Mouse (Mus musculus): Measurements from ENCODE around the gene Capn6.

Capn6 gene

GRCm38 (mm10) chrX:143827212-143827611 lies at the start of gene Capn6:
Capn6 (minus strand) TSS chrX:143827414.
- DNase-seq: no peak

DNA sequence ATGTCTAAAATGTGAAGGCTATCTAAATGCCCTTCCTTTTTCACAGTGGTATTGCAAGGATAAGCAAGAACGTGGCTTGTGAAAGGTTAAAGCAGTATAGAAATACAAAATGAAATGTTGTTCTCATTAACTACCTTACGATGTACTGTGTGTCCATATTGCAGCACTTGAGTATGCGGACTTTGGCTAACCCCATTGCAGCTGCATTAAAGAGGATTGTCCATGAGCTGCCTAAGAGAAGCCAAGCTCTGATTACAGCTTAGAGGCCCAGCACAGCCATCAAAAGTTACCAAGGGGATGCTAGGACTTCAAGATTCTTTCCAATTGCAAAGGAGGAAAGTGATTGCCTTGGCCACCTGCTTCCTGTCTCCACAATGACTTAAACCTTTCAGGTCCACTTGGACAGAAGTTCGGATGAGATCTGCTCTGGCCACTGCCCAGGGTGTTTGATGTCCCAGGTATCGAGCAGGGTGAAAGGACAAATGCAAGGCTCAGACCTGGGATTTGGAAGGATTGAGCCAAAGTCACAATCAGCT lies 40.0 kb upstream of the Capn6 start:
- DNase-seq: no peak

DNA sequence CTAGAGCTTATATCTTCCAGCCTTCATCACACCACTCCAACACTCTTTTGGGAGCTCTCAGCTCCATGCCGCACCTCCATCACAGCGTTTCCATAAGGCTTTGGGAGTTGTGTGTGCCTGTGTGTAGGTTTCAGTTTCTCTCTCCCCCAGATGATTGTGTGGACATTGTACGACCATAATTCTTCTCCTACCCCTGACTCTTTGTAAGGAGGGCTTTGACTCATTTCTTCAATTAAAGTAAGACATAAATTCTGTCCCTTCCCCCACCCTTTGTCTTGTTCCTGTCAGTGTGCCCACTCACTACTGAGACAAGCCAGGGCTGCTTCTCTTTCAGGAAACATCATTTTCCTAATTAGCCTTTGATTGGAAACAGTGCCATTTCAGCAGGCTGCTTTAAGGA lies 24.1 kb upstream of the Capn6 start:
- DNase-seq: no peak

DNA sequence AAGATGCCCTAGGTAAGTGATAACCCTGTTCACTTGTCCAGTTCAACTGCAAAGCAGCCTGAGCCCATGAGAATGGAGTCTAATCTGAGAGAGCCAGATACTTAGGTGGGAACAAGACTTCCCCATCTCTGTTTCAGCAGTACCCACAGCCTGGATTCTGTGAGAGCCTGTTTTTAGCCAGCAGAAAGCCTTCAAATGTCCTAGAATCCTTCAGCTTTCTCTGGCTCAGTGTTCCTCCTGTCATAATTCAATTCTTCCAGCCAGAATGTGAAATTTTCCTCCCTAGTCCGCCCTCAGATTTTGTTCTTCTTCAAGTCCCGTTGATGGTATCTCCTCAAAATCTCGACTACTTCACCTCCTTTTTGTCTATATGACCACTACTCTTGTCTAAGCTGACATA lies 22.8 kb upstream of the Capn6 start:
- DNase-seq: no peak

DNA sequence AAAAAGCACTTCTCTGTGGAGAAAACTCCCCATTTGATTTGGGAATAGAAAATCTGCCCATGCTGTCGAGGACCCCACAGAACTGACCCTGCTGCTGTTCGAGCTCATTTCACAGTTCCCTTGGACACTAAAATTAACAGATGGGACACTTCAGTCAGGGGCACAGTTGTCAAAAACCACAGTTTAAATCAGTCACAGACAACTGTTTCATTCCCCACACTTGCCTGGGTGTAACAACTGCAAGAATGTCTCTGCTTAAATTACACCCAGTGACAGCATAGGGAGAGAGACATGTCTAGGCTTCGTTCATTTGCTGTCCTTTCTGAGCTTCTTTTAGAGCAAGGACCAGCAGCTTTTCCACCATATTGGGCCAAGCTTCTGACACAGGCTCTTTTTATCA lies 19.4 kb upstream of the Capn6 start:
- no peak for DNase-seq

- no peak for DNase-seq
Measured at GRCm38 (mm10) chrX:143826521-143826920, 693 bp downstream of the Capn6 start.

GRCm38 (mm10) chrX:143818961-143819360 lies 8.3 kb downstream of the Capn6 start:
- no peak for DNase-seq

DNA sequence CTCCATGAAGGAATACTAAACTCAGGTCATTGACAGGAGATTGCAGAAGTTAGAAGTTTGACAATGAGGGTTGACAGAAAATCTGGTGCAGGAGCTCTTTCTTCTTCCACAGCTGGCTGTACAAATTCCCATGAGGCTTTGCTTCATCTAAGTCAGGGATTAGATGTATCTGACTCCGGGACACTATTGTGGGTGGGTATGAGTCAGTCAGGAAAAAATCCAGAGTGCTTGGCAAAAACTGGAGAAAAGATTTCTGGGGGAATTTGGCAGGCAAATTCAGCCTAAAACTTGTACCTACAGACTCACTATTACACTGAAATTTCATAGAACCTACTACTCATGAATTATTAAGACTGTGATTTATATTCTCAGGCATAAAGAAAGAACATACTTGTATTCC lies 11.3 kb downstream of the Capn6 start:
- no peak for DNase-seq

- no peak for DNase-seq
Measured at GRCm38 (mm10) chrX:143762556-143762955, 64.7 kb downstream of the Capn6 start.

Data from thymus, postnatal 36 days (tissue).